ENCODE assay signal across 18 mouse cellular contexts in the genomic region with DNA sequence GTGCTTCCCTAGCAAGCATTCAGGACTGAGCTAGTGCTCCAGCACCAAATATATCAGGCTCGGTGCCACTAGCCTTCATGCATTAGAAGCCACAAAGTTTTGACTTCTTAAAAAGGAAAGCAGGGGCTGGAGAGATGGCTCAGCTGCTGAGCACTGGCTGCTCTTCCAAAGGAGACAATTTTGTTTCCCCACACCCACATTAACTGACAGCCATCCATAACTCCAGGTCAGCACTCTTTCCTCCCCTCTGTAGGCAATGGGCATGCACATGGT.
"Had no signal": no experiment of that assay in that cellular context is flagged by ENCODE, and none has a peak within 500 bp of the region (broad histone marks: within the 10 kb centered on the region; RNA-seq: fewer than 3 reads in every experiment).

No protein-coding gene starts in this region.

- H3K27ac ChIP-seq: liver, embryonic 13.5 days; liver, embryonic 15.5 days; midbrain, embryonic 13.5 days; midbrain, embryonic 15.5 days; neural tube, embryonic 13.5 days; neural tube, embryonic 15.5 days had no signal

- H3K4me1 ChIP-seq: liver, embryonic 13.5 days; liver, embryonic 15.5 days had no signal

- ATAC-seq: midbrain, embryonic 13.5 days; midbrain, embryonic 15.5 days had no signal

- H3K4me3 ChIP-seq: liver, embryonic 13.5 days; liver, embryonic 15.5 days; midbrain, embryonic 13.5 days; midbrain, embryonic 15.5 days; neural tube, embryonic 13.5 days; neural tube, embryonic 15.5 days had no signal

- H3K27me3 ChIP-seq: liver, embryonic 13.5 days; liver, embryonic 15.5 days; midbrain, embryonic 15.5 days; neural tube, embryonic 13.5 days; neural tube, embryonic 15.5 days had no signal

- H3K4me2 ChIP-seq: liver, embryonic 11.5 days; liver, embryonic 13.5 days; liver, embryonic 15.5 days; midbrain, embryonic 11.5 days; midbrain, embryonic 13.5 days; midbrain, embryonic 15.5 days; neural tube, embryonic 13.5 days; neural tube, embryonic 15.5 days had no signal

- H3K9ac ChIP-seq: liver, embryonic 13.5 days; liver, embryonic 15.5 days; liver, postnatal 0 days; midbrain, embryonic 13.5 days; midbrain, embryonic 15.5 days; neural tube, embryonic 13.5 days; neural tube, embryonic 15.5 days had no signal

- DNase-seq: liver; liver, embryonic 13.5 days; liver, postnatal 0 days; lung, adult 2 months; retina, postnatal 1 day; right cerebral cortex, adult 18-20 months; right cerebral cortex, postnatal 25 days; right cerebral cortex, postnatal 4 days; spleen, adult 18-20 months; thymus, adult 2 months; thymus, postnatal 36 days had no signal

- H3K9me3 ChIP-seq: liver, embryonic 13.5 days; liver, embryonic 15.5 days; midbrain, embryonic 13.5 days; midbrain, embryonic 15.5 days; neural tube, embryonic 13.5 days; neural tube, embryonic 15.5 days had no signal

- H3K36me3 ChIP-seq: liver, embryonic 13.5 days; liver, embryonic 15.5 days; midbrain, embryonic 13.5 days; midbrain, embryonic 15.5 days; neural tube, embryonic 13.5 days; neural tube, embryonic 15.5 days had no signal
